Mouse (Mus musculus) ES-Bruce4 (cell line): ENCODE results near the gene Lrch1. TPM values are rescaled to one million over a fixed set of nuclear protein-coding genes. Genes with fewer than 3 reads are reported as not detected.

Experiments
- H3K27ac ChIP-seq: 2 replicates; pipeline ENCODE4 v1.5.1; 2012; ENCODE audit warnings: low read length, inconsistent platforms; ENCODE audit not compliant: insufficient read depth
- H3K27me3 ChIP-seq: 2 replicates; pipeline ENCODE4 v1.6.1; 2012; ENCODE audit warnings: mild to moderate bottlenecking, low read length, inconsistent platforms; ENCODE audit not compliant: control insufficient read depth, poor library complexity, insufficient read depth, severe bottlenecking
- H3K36me3 ChIP-seq: 2 replicates; pipeline ENCODE4 v1.6.1; 2012; ENCODE audit warnings: inconsistent platforms, mild to moderate bottlenecking, low read length, moderate library complexity; ENCODE audit not compliant: control insufficient read depth, poor library complexity, insufficient read depth, severe bottlenecking
- H3K4me1 ChIP-seq: one replicate; pipeline ENCODE4 v1.8.1; 2011; ENCODE audit warnings: low read length; ENCODE audit not compliant: control insufficient read depth, insufficient read depth
- H3K4me3 ChIP-seq: 2 replicates; pipeline ENCODE4 v1.5.1; 2011; ENCODE audit warnings: low read depth, mild to moderate bottlenecking, low read length
- H3K9ac ChIP-seq: 2 replicates; pipeline ENCODE4 v1.6.1; 2012; ENCODE audit warnings: low read depth, mild to moderate bottlenecking, inconsistent platforms; ENCODE audit not compliant: poor library complexity, severe bottlenecking
- H3K9me3 ChIP-seq: replicated peaks from 2 replicates; pipeline ENCODE4 v1.6.1; 2012; ENCODE audit warnings: mild to moderate bottlenecking, low read length, inconsistent platforms; ENCODE audit not compliant: control insufficient read depth, poor library complexity, insufficient read depth, severe bottlenecking
- CTCF ChIP-seq: IDR thresholded peaks from one replicate; pipeline ENCODE4 v1.8.1; 2011; ENCODE audit warnings: low read depth, low read length
- EP300 ChIP-seq: IDR thresholded peaks from 2 replicates; pipeline ENCODE4 v1.6.1; 2011; ENCODE audit warnings: low read depth, low read length; ENCODE audit not compliant: insufficient read depth
- POLR2A ChIP-seq: IDR thresholded peaks from one replicate; pipeline ENCODE4 v1.8.1; 2011; ENCODE audit warnings: low read length; ENCODE audit not compliant: insufficient read depth
- polyA plus RNA-seq: library from polyadenylated mRNA; stranded (reverse); fragments of >200 nt; gene quantifications from 2 replicates; pipeline ENCODE4 v1.2.4, GENCODE M21; 2011; ENCODE audit warnings: low read depth; ENCODE audit not compliant: missing spikeins, insufficient read depth, insufficient read length

Gene Lrch1
- polyA plus RNA-seq, 1 experiment = 17.0 TPM

- H3K4me3 ChIP-seq = no peak overlapping the region
- TF ChIP-seq POLR2A (no peak), CTCF (no peak), EP300 (no peak)
- no peak overlapping the region for H3K27ac ChIP-seq
- H3K4me1 ChIP-seq = no peaks in the 10 kb centered on the region
- no peaks in the 10 kb centered on the region for H3K36me3 ChIP-seq
- no peaks in the 10 kb centered on the region for H3K9me3 ChIP-seq
- H3K27me3 ChIP-seq = no peaks in the 10 kb centered on the region
- no peak overlapping the region for H3K9ac ChIP-seq
These were observed 47.5 kb downstream of the Lrch1 start for GRCm38 (mm10) chr14:74899953-74900704.

GRCm38 (mm10) chr14:74898939-74899338 is 48.7 kb downstream of the Lrch1 start:
- H3K36me3 ChIP-seq = no peaks in the 10 kb centered on the region
- no peaks in the 10 kb centered on the region for H3K9me3 ChIP-seq
- TF ChIP-seq EP300 (no peak), CTCF (no peak), POLR2A (no peak)
- no peak overlapping the region for H3K9ac ChIP-seq
- no peaks in the 10 kb centered on the region for H3K27me3 ChIP-seq
- H3K4me1 ChIP-seq = no peaks in the 10 kb centered on the region
- no peak overlapping the region for H3K27ac ChIP-seq
- H3K4me3 ChIP-seq = no peak overlapping the region

DNA sequence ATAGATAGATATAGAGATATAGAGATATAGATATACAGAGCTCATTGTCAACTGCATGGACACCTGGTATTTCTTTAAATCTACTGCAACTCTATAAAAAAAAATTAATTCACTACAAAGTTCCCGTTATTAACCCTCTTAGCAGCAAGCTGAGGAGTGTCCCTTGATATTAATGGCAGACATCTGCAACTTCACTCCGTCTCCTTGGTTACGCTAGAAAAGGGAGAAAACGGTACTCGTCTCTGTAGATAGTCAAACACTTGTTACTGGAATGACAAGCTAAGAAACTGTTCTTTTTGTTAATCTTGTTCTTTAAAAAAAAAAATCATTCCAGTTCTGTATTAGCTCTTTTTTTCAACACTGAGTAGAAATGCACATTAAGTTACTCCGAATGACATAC is 54.0 kb downstream of the Lrch1 start:
- no peak overlapping the region for H3K4me3 ChIP-seq
- H3K9me3 ChIP-seq = no peaks in the 10 kb centered on the region
- H3K36me3 ChIP-seq = no peaks in the 10 kb centered on the region
- no peak overlapping the region for H3K9ac ChIP-seq
- no peak overlapping the region for H3K27ac ChIP-seq
- H3K27me3 ChIP-seq = no peaks in the 10 kb centered on the region
- TF ChIP-seq CTCF (no peak), POLR2A (no peak), EP300 (no peak)
- no peaks in the 10 kb centered on the region for H3K4me1 ChIP-seq

GRCm38 (mm10) chr14:74893085-74893648 is 54.5 kb downstream of the Lrch1 start:
- TF ChIP-seq CTCF (no peak), EP300 (no peak), POLR2A (no peak)
- Histone ChIP-seq H3K27ac (no peak overlapping the region), H3K9ac (no peak overlapping the region), H3K27me3 (no peaks in the 10 kb centered on the region), H3K4me1 (no peaks in the 10 kb centered on the region), H3K36me3 (no peaks in the 10 kb centered on the region), H3K9me3 (no peaks in the 10 kb centered on the region), H3K4me3 (no peak overlapping the region)

DNA sequence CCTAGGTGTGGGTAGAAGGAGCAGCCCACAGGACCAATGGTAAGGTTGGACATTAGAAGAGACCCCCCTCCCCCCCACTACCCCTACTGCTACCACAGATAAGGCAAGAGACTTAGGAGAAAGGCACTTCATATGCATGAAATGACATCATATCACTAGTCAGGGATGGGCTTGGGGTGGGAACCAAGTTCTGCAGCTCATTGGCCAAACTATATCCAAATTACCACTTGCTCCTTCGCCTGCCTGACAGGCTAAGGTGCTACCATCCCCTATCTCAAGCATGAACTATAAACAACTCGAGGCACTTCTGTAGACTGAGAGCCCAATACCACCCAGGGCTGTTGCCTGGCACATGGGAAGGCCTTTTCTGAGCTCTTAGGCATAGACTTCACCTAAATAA is 58.4 kb downstream of the Lrch1 start:
- Histone ChIP-seq H3K27ac (no peak overlapping the region), H3K4me1 (peaks cover 5% of the 10 kb centered on the region), H3K9ac (no peak overlapping the region), H3K27me3 (no peaks in the 10 kb centered on the region), H3K36me3 (no peaks in the 10 kb centered on the region), H3K9me3 (no peaks in the 10 kb centered on the region), H3K4me3 (no peak overlapping the region)
- no peak for TF ChIP-seq POLR2A
- TF ChIP-seq EP300 = no peak
- TF ChIP-seq CTCF = no peak

- no peaks in the 10 kb centered on the region for H3K27me3 ChIP-seq
- TF ChIP-seq CTCF = no peak
- no peak for TF ChIP-seq EP300
- TF ChIP-seq POLR2A = no peak
- H3K4me3 ChIP-seq = no peak overlapping the region
- no peaks in the 10 kb centered on the region for H3K9me3 ChIP-seq
- H3K4me1 ChIP-seq = peaks cover 7% of the 10 kb centered on the region
- H3K27ac ChIP-seq = no peak overlapping the region
- no peaks in the 10 kb centered on the region for H3K36me3 ChIP-seq
- H3K9ac ChIP-seq = no peak overlapping the region
These were observed 59.6 kb downstream of the Lrch1 start for GRCm38 (mm10) chr14:74888103-74888502.
